Mouse (Mus musculus) brain, embryonic 14.5 days (tissue): ENCODE results near the gene Gm20431. TPM values are rescaled to one million over a fixed set of nuclear protein-coding genes. Genes with fewer than 3 reads are reported as not detected.
A peak's percentile ranks its signal among the peaks of the same experiment; 100 is the strongest.

Experiments used
- DNase-seq: peaks from one replicate; pipeline ENCODE4 v3.0.0-alpha.2; 2011; ENCODE audit warnings: low read depth
- CTCF ChIP-seq: fragments of 200-500 bp; IDR thresholded peaks from 2 replicates; pipeline ENCODE4 v1.5.1; 2012; ENCODE audit warnings: inconsistent platforms, mild to moderate bottlenecking, moderate library complexity, borderline replicate concordance; ENCODE audit not compliant: insufficient read depth, insufficient read length; ENCODE audit errors: extremely low read depth
- POLR2A ChIP-seq: fragments of 200-500 bp; IDR thresholded peaks from 2 replicates; pipeline ENCODE4 v1.6.1; 2012; ENCODE audit warnings: mild to moderate bottlenecking, inconsistent platforms, borderline replicate concordance; ENCODE audit not compliant: poor library complexity, insufficient read depth, insufficient read length, severe bottlenecking; ENCODE audit errors: extremely low read depth
- polyA plus RNA-seq: library from polyadenylated mRNA; depleted of rRNA; stranded (reverse); fragments of >200 nt; gene quantifications from 2 replicates; pipeline ENCODE4 v1.2.3, GENCODE M21; 2012; rRNA removed

The Gm20431 gene
- 3.5 and 9.4 TPM in 2 replicates for polyA plus RNA-seq

DNA sequence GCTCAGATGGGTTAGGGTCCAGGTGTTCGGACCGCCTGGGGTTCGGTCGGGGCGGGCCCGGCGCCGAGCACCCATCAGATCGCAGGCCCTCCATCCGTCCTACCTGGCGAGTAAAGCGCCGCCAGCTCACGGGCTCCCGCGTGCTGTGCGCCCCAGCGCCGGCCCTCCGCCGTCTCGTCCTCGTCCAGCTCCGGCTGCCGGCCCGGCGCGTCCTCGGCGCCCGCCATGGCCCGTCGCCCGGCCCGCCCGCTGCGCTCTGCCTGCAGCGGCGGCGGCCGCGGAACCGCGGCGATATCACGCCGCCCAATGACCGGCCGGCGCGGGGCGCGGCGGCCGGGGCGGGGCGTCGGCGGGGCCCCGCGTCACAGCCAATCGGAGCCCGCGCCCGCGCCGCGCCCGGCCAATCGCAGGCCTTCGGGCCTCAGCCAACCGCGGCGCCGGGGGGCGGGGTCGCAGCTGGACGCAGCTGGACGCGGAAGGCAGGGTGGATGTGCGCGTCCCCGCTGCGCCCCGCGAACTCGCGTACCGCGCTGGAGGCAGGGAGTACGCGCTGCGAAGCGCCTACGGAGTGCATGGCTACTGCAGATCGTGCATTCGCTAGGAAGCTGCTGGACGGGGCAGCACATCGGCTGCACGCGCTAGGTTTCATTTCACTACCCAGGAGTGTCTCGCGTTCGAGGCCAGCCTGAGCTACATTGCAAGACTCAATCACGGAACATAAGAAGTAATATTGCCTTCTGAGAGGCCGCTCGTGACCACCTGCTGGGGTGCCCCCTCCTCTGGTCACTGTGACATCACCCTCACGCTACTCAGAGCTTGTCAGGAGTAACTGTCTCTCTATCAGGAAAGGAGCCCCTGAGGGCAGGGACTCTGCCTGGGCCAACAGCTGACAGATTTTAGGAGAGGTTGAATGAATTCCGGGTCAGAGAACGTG is at the start of gene Gm20431:
Gene Gm20431, minus strand, starts transcription at position 227 of the 934 bp plus-strand sequence.
- TF ChIP-seq POLR2A (peak; percentile 80), CTCF (no peak)
- DNase-seq = peak; percentile 97

DNA sequence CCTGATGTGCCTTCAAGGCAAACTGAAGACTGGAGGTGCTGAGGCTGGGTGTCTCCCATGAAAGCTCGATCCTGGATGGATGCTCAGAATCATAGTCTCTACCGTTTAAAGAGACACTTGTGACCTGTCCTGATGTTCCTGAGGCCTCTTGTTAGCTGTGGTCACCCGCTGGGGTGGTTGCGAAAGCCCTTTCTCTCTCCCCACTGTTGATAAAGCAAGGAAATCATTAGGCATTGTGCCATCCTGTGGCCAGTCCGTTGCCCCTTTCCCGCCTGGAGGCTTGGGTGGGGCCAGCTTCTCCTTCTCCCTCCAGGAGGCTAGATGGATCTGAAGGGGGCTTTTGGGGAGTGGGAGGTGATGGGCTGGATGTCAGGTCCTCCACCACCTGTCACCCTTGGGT is 49.3 kb upstream of the Gm20431 start:
- no peak for TF ChIP-seq CTCF
- TF ChIP-seq POLR2A = no peak
- no peak for DNase-seq

DNA sequence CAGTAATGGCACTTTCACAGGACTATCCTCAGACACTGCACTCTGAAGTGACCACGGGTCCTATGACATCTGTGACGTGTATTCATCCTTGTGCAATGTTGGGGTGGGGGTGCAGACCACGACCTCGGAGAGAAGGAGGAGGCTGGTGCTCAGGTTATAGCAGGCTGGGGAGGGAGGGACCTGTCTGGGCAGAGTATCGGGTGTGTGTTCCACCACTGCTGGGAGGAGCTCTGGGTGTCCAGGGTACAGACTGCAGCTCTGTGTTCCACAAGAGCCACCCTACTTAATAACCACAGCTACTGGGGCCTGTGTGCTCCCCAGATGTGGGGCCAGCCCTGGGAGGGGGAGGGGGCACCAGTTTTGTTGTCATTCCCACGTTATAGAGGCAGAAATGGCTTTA is 48.7 kb upstream of the Gm20431 start:
- no peak for DNase-seq
- no peak for TF ChIP-seq POLR2A
- TF ChIP-seq CTCF = no peak

DNA sequence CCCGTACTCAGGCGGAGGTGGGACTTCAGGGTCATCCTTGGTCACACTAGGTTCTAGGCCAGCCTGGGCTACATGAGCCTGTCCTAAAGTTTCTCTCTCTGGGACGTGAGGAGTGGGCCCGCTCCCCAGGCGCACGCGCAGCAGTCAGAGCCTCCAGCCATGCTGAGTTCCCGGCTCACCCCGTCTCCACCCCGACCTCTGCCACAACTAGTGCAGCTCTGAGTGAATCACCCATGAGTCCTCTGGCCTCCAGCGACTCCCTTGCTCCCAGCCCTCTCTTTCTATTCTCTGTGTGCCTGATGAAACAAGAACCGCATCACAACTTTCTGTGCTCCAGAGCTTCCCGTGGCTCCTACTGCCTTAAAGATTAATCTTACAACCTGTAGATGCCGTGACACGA is 47.1 kb upstream of the Gm20431 start:
- DNase-seq = no peak
- TF ChIP-seq CTCF (no peak), POLR2A (no peak)

DNA sequence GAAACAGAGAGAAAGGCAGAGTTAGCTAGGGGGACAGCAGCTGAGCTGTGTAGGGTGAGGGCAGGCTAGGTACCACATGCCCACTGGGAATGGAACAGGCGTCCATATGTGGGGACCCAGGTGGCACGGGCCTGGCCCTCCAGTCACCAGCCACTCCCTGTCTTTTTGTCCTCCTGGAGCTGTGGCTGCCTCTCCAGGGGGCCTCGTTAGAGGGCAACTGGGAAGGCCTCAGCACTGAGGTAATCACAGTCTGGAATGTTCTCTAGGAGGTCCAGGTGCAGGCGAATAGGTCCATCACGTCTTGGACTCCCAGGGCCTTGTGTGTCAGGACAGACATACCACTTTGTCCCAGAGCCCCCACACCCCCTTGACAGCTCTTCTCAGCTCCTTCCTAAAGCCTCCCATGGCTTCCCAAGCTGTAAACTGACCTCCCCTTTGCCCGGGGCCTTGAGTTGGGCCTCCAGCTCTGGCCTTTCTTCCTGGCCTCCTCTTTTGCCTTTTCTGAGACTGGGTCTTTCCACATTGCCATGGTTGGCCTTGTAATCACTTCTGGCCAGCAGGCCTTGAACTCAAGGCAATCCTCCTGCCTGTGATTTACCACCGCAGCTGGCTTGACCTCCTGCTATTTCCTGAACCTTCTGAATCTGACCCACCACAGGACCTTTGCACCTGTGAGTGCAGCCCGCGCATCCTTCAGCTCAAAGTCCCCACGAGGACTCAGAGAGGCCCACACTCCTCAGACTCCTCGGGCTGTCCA is 45.1 kb upstream of the Gm20431 start:
- TF ChIP-seq CTCF (no peak), POLR2A (no peak)
- no peak for DNase-seq

DNA sequence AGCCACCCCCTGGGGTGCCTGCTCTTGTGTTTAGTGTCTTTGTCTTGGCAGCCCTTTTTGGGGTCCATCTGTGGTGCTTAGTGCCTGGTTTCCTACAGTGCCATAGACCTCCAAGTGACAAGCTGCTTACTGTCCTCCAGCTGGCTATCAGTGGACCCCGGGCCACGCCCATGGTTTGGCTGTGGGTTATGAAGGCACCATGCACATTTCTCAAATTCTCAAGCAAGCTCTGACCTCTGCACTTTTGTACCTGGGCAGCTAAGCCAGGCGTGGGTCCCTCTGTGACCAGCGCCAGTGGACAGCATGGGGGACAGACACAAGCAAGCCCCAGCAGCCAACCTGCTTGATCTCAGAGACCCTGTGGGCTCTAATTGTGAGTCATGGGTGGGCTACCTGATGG is 43.1 kb upstream of the Gm20431 start:
- no peak for TF ChIP-seq POLR2A
- no peak for TF ChIP-seq CTCF
- DNase-seq = no peak

DNA sequence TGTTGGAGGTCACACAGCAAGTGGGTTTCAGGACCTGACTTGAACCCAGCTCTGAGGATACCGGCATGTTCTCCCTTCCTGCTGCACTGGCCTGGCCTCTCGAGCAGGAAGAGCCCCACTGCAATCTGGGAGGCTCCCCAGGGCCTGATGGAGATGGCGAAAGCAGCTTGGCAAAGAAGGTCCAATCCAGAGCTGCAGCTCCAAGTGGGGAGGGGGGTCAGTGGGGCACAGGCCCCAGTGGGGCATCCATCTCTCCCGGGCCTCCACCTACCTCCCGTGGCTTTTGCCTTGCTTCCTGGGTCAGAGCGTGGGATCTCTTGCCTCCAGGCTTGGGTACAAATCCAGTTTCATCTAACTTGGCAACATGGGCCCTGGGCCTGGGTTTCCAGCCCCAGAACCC is 40.8 kb upstream of the Gm20431 start:
- no peak for DNase-seq
- TF ChIP-seq POLR2A (no peak), CTCF (no peak)

DNA sequence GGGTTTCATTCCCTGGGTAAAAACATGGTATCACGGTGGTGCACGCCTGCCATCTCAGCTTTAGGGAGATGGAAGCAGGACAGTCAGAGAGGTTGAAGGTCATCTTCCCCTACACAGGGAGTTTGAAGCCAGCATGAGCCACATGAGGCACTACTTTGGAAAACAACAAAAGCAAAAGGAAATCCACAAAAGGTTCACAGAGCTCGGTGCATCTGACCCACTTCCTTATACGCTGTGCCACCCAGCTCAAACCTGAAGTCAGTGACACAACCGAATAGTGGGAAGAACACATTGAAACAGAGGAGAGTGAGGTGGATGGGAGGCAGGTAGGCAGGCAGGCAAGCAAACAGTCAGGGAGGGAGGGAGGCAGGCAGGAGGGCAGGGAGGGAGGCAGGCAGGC is 40.2 kb upstream of the Gm20431 start:
- TF ChIP-seq POLR2A = no peak
- no peak for TF ChIP-seq CTCF
- no peak for DNase-seq

DNA sequence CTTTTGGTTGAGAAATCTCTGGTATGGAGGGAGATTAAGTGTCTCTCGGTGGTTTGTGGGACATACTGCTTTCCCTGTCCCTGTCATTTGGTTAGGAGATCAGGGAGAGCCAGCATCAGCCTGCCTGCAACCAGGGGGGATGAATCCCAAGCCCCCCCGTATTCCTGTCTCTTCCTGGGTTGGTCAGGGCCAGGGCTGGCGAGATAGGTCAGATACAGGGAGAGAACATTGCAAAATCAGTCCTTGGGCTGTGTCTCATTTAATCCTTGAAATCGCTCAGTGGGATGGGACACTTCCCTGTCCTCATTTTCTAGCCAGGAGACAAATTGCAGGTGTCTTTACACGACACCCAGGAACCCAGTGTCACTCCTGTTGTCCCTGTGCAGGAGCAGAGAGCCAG is 38.7 kb upstream of the Gm20431 start:
- no peak for TF ChIP-seq CTCF
- no peak for TF ChIP-seq POLR2A
- DNase-seq = no peak

DNA sequence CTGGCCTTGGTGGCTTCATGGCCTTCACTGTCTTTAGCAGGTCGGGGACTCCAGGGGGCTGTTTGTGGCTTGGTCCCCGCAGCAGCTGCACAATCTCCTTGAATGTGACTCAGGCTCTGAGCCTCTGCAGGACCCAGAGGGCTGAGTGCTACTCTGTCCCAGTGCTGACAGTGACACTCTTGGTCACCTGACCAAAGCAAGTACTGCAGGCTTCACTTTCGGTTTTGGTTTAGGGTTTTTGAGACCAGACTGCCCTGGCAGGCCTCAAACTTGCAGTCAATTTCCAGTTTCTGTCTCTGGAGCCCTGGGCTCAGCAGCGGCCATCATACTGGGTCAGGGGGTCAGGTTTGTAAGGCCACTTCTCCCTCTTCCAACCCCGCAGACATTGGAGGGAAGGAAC is 36.6 kb upstream of the Gm20431 start:
- no peak for TF ChIP-seq POLR2A
- TF ChIP-seq CTCF = no peak
- DNase-seq = no peak

DNA sequence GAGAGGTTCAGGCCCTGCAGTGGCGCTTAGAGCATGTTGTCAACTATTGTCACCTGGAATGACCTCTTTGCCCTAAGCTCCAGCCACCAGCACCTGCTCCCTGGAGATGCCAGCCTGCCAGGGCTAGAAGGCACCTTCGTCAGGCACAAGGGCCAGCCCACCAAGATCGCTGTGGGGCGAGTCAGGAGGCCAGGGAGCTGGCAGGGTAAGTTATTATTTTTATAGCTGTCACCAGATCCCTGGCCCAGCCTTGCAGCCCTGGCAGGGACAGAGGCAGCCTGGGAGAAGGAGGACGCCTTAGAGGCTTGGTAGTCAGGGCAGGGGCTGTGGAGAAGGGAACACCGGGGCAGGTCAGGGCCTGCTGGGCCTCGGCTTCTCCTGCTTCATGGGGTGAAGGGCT is 34.8 kb upstream of the Gm20431 start:
- TF ChIP-seq CTCF (no peak), POLR2A (no peak)
- DNase-seq = no peak
